Mouse (Mus musculus): ENCODE results near the gene Taco1.
"Not testable (repeated sequence)": the region's sequence is repeated elsewhere in the genome, so short reads cannot be mapped to it uniquely, and the experiment has no call there.

The Taco1 gene

DNA sequence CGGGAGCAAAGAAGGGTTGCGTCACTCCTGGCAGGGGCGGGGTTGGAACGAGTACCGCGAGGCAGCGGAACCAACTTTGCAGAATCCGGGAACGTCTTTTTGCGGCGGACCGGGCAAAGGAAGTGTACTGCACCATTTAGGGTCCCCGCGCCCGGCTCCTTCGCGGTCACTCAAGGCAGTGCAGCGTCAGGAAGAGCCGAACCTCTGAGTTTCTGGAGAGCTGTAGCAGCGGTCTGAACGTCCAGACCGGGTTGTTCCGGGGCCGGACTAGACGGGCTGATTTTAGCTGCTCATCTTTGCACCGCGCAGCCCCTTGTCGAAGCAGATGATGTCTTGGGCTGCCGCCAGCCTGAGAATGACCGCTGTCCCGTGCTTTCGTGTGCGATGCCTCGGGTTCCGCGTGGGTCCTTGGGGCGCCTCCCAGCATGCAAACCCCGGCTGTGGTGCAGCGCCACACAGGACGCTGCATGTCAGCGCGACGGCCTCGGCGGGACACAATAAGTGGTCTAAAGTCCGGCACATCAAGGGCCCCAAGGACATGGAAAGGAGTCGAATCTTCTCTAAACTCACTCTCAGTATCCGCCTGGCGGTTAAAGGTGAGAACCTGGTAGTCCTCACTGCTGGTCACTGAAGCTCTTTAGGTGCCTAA, at the start of gene Taco1:
TSS of gene Taco1 (plus strand) at position 139 of the 649 bp plus-strand sequence.
- DNase-seq (ENCODE audit: low spot score), result peak; percentile 92

DNA sequence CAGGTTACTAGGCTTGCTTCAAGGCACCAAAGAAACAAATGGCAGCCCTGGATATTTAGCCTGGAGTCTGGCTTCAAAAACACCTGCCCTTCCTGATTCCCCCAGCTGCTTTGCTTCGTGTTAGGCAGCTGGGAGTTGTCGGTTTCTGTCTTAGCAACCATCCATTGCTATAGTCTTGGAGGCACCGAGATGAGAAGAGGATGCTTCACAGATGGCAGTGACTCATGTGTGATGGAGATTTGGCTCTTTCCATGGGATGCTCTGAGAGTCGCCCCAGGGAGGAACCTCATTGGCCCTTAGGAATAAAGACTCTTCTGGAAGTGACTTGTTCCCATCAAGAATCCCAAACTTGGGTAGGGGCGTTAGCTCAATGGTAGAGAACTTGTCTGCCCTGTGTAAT, 49.4 kb upstream of the Taco1 start:
- DNase-seq (ENCODE audit: low spot score), result no peak

DNA sequence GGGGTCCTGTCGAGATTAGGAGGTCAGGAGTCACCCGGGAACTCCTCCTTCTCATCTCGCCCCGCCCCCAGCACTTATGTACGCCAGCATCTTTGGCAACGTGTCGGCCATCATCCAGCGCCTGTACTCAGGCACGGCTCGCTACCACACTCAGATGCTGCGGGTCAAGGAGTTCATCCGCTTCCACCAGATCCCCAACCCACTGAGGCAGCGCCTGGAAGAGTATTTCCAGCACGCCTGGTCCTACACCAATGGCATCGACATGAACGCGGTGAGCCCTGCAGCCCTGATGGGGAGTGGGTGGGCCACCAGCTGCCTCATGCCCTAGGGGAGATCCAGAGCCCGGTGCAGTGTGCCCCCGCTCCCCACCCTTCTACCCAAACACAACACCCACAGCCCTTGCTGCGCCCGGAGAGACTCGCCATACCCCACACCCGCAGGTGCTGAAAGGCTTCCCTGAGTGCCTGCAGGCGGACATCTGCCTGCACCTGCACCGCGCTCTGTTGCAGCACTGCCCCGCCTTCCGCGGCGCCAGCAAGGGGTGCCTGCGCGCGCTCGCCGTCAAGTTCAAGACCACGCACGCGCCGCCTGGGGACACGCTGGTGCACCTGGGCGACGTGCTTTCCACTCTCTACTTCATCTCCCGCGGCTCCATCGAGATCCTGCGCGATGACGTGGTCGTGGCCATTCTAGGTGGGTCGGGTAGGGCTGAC, 45.7 kb upstream of the Taco1 start:
- peak; percentile 56 for DNase-seq (ENCODE audit: low spot score)

DNA sequence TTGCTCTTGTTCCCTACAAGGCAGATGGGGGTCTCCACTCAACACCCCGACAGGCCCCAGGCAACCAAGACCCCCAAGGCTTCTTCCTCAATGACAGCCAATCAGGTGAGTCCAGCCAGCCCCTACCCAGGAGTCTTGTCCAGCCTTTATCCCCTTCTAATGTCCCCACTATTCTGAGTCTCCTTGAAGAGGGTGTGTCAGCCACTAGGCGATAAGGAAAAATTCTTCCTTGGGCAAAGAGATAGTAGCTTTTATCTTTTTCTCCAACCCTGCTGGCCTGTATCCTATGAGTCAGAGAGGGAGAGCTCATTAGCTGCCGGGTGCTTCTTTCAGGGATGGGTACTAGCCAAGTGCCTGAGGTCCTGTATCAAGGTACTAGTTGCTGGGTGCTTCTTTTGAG, 40.1 kb upstream of the Taco1 start:
- no peak for DNase-seq (ENCODE audit: low spot score)

DNA sequence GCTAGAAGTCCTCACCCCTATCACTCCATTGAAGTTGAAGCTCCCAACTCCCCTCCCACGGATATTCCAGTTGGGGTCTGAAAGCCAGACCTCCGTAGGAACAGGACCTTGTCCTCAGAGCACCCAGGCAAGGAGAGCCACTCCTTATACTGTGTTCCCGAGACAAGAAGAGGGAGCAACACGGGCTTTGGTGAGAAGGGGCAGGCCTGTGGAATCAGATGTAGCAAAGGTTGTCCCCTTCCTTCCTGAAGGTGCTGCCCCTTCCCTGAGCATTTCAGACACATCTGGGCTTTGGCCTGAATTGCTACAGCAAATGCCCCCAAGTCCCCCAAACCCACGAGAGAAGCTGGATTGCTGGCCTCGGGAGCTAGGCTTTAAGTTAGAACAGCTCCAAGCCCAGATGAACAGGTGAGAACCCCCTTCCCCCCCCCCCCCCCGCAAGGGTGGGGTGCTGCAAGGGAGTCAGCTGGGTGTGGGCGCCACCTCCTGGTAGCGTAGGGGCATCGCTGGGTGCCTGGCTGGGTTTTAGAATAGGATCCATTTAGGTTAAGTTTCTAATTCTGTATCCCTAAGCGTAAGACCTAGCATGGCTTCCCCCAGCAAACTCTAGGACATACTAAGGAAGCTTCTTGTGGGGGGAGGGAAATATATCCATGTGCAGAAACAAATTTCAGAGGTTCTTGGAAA, 39.3 kb upstream of the Taco1 start:
- peak; percentile 74 for DNase-seq (ENCODE audit: low spot score)

DNA sequence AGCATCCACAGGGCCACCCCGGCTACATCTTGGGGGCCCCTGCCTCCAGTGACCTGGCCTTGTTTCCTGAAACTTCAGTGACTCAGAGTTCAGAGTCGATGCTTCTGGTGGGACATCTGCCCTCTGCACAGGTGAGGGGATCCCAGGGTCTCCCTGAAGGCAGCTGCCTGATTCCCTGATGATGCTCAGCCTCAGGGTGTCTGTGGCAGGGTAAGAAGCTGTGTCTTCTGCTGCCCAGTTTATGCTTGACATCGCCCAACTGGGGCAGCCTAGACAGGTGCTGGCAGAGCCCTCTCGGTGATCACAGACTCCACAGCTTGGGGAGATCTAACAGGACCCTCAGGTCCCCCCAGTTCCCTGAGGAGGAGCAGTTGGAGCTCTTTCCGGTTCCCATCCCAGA, 38.3 kb upstream of the Taco1 start:
- no peak for DNase-seq (ENCODE audit: low spot score)

DNA sequence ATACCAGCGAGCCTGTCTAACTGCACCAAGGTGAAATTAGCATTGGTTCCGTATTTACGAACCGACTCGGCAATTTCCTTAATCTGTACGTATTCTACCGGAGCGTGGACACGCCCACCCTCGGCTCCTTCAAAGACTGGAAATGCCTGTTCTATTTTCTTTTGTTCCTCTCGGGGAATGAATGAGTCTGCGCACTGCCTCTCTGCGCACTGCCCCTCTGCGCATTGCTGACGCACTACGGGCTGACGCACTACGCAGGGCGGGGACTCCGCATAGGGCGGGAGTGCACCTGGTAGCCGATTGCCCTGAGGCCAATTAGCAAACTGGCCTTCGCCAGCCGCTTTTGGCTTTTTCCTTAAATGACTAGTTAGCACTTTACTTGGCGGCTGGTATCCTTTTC, 33.8 kb upstream of the Taco1 start:
- DNase-seq (ENCODE audit: low spot score), result not testable (repeated sequence)

DNA sequence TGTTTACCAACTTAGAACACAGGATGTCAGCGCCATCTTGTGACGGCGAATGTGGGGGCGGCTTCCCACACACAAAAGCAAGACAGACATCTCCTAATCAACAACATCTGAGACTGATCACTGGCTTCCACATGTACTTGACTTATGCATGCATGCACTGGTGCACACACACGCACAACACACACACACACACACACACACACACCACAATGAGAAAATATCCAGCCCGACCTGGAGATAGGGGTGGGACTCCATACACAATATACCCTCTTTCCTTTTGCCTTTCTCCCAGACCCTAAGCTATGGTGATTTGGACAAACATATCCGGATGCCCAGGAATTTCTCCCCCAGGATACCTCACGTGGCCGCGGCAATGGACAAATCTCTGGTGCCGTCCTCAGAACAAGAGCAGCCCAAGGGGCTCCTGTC, 32.4 kb upstream of the Taco1 start:
- peak; percentile 39 for DNase-seq (ENCODE audit: low spot score)

DNA sequence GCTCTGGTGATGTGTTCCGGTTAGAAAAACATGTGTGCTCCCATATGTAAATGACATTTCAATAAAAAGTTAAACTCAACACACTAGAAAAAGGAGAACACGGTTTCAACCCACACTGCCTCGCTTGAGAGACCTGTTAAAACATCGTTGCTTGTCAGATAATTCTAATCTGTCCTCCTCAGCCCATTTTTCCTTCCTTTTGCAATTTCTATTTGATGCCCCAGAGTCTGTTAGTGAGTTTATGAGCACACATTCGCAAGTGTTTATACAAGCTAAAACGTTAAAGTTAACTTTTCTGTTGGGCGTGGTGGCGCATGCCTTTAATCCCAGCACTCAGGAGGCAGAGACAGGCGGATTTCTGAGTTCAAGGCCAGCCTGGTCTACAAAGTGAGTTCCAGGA, 30.9 kb upstream of the Taco1 start:
- no peak for DNase-seq (ENCODE audit: low spot score)

DNA sequence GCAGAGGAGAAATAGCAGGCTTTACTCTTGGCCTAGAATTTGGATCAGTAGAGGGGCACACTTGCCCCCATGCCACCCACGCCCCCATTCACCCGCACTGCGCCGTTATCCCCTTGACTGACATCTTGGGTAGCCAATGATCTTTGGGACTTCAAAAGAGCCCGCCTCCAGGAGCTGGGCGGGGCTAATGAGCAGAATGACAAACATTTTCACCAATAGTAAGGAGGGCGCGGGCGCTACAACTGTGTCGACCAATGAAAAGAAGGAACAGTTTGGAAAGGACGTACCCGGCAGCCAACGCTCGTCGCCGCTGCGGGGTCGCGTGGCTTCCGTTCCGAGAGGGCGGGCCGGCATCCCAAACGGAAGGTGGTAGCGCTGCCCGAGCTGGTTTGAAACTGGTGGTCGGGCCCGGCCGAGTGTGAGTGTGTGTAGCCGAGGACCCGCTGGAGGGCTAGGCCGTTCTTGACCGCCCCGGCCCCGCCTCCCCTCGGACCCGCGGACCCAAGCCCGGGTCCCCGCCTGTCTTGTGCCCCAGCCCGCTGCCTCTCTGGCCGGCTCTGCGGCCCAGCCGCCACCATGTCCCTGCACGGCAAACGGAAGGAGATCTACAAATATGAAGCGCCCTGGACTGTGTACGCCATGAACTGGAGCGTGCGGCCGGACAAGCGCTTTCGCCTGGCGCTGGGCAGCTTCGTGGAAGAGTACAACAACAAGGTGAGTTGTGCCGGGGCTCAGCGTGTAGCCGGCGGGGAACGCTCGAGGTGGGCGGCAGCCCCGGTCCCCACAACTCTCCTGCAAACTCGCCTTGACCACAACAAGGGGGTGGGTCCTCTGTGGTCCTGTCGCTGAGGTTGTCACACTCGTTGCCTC, 29.1 kb upstream of the Taco1 start, which contains the start of gene Dcaf7:
TSS of gene Dcaf7 (plus strand) at position 325 of the 870 bp plus-strand sequence.
- DNase-seq (ENCODE audit: low spot score), result peak; percentile 99

DNA sequence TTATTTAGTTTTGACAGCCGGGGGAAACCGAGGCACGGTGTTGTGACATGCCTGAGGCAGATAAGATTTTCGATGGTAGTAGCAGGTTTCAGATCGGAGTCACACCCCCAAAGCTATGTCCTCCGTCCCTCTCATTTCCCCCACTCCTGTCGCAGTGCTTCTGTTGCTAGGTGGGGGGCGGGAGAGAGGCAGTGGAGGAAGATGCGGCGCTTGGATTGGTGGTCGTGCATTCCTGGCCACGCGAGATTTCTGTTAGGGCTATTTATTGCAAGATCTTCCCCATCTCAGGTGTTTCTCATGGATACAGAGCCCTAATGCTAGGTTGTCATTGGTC, 28.5 kb upstream of the Taco1 start:
- DNase-seq (ENCODE audit: low spot score), result peak; percentile 77

DNA sequence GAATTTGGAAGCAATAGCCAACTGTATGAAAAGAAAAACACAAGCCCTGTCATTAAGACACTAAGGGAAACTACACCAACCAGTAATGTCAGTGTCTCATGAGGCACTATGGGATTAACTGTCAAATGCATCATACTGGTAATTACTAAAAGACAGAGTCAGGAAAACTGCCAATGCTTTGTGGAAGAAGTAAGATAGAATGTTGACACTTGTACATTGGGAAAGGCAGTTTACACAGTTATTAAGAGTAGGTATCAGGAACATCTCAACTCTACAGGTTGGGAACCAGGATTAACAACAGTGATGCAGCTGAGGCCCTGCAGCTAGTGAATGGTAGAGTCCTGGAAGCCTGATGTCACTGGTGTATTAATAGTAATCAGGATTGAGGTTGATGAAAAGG, 21.5 kb upstream of the Taco1 start:
- no peak for DNase-seq (ENCODE audit: low spot score)

DNA sequence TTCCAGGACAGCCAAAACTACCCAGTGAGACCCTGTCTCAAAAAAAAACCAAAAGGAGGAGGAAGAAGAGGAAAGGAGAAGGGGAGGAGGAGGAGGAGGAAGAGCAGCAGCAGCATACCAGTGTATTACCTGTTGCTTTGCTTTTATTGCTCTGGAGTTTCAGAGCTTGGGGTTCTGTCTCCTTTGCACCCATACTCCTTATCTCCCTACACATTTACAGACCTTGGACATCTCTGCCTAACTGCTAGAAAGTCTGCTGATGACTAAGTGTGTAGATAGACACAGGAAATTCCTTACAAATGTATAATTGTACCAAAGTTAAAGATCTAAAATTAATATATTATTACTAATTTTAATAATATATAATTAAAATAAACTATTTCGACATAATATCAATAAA, 20.6 kb upstream of the Taco1 start:
- DNase-seq (ENCODE audit: low spot score), result no peak

DNA sequence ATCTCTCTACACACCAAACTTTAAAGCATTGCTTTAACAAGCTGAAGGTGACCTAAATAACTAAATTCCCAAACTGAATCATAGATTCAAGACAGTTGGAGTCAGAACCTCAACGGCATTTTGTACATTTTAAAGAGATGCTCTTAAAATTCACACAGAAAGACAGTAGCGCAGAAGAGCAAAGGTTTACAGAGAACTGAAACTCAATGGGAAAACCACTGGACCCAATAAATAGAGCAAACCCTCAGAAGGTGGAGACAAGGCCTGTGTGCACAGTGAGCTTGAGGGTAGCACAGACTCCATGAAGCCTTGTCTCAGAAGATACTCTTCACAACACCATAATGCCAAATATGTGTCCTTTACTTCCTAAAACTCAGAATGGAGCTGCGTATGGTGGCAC, 20.1 kb upstream of the Taco1 start:
- no peak for DNase-seq (ENCODE audit: low spot score)

DNA sequence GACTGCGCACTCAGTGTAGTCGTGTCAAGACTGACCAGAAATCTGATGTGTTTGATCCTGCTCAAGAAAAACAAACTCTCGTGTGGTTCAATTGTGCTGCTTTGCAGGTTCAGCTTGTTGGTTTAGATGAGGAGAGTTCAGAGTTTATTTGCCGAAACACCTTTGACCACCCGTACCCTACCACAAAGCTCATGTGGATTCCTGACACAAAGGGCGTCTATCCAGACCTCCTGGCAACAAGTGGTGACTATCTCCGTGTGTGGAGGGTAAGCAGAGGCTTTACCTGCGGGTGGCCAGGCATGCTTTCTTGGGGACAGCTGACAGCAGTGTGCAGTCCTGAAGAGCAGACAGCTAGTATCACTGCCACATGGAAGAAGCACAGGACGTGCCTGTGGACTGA, 19.3 kb upstream of the Taco1 start:
- DNase-seq (ENCODE audit: low spot score), result no peak

DNA sequence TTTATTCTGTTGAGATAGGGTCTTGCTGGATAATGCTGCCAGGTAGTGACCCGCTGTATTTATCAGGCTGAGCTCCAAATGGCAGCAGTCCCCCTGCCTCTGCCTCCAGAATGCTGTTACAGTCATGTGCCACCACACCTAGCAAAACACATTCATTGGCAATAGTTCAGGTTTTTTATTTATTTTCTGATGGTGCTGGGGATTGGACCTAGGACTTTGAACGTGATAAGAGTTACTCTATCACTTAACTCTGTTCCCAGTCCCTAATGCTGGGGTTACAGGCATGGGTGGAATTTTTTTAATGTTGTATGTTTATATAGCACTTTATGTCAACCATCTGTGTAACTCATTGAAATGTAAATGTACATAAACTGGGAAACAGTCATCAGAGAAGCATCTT, 11.9 kb upstream of the Taco1 start:
- DNase-seq (ENCODE audit: low spot score), result no peak

DNA sequence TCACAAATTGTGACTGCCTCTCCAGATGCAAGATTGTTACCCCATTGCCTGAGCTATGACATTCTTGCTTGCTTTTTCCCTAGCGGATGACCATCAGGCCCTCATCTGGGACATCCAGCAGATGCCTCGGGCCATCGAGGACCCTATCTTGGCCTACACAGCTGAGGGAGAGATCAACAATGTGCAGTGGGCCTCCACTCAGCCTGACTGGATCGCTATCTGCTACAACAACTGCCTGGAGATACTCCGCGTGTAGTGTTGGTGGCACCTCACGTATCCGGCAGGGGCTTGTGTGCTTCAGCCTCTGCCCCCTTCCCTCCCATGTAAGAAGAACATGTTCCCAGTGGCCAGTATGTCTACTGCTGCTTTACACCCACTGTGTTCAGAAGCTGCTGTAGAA, 11.3 kb upstream of the Taco1 start:
- no peak for DNase-seq (ENCODE audit: low spot score)

DNA sequence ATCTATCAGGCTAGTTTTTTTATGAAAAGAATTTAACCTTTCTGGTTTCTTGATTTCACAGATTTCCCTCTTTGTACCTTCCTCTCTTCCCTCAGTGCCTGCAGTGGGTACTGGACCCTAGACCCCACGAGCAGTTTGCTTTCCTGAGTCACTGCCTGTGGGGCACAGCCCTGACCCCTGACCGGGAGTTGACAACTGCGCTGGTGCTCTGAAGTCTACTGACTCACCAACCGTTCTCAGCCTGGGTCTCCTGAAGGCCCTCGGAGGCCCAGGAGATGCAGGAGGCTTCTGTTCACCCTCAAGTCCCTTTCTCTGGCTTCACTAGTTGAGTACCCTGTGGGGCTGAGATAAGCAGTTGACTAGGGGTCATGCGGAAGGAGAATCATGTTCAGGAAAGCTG, 10.5 kb upstream of the Taco1 start:
- no peak for DNase-seq (ENCODE audit: low spot score)

DNA sequence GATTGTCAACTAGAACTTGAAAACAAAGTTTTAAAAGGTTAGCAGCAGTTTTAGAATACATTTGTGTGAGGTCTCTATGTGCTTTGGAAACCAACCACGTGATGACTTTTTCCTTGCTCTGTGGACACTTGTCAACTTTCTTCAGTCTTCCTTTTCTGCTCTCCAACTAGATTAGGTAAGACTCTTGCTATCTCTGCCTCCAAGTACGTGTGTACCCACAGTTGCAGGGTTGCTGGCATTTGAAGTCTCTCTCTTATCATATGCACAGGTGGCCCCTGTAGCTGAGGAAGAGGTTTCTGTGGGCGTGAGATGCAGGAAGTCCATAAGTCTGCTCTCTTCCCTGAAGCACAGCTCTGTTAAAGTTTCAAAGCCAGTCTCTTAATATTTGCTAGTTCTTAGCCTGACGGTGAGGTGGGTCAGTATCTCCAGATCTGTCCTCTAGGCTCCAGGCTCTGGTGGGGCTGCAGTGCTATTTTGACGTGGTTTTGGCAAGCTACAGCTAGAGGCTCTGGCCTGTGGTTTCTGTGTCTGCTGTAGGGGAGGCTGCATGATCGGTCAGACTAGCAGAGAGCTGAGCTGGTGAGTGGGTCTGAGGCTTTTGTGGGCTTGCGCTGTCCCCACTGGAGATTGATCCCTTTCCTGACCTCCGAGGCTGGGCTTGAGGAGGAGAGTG, 8.9 kb upstream of the Taco1 start:
- DNase-seq (ENCODE audit: low spot score), result no peak

DNA sequence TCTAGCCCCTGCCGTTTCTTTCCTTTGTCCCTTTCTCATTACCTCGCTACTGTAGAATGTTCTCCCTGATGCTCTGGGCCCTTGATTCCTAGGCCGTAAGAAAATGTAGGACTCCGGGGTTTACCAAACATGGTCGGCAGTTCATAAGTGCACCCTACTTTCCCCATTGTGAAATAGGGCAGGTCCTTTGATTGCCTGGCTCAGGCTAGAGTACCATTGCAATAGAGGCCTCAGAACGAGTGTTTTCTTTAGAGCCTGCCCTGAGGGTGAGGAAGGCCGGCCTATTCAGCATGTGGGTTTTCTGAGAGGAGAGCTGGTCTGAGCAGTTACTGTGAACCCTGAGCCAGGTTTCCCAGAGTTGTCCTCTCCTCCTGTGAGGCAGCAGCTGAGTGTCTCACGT, 7.8 kb upstream of the Taco1 start:
- DNase-seq (ENCODE audit: low spot score), result no peak

DNA sequence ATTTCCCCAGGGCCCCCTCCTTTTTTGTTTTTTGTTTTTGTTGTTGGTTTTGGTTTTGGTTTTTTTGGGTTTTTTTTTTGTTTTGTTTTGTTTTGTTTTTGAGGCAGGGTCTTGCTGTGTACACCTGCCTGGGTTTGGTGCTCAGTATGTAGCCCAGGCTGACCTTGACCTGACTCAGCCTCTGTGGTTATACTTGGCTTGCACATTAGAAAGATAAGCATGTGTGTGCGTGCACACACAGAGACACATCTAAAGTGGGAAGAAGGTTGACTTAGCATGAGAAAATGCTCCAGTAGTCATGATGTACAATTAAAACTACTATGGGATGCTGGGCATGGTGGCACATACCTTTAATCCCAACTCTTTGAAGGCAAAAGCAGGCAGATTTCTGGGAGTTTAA, 5.3 kb upstream of the Taco1 start:
- no peak for DNase-seq (ENCODE audit: low spot score)

DNA sequence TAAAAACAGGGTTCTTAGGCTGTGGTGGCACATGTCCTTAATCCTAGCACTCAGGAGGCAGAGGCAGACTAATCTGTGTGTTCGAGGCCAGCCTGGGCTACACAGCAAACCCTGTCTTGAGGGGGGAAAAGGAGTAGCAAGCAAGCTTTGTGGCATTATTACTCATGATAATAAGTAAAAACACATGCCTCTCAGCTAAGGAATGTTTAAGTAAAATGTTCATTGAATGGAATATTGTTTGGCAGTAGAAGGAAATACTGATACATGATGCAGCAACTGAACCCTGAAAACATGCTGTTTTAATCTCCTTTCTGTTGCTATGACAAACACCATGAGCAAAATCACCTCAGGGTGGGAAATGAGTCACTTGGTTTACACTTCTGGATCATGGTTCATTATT, 4.5 kb upstream of the Taco1 start:
- DNase-seq (ENCODE audit: low spot score), result no peak

Measured in layer of hippocampus, adult 11-12 months (tissue).